Mouse (Mus musculus): ENCODE data around the gene Amer3. TPM values are rescaled to one million over a fixed set of nuclear protein-coding genes. Genes with fewer than 3 reads are reported as not detected.
"Not testable (repeated sequence)": the region's sequence is repeated elsewhere in the genome, so short reads cannot be mapped to it uniquely, and the experiment has no call there.

Gene Amer3
- total RNA-seq, 2 experiments from 2014 or later = 0.53 to 0.54 TPM

DNA sequence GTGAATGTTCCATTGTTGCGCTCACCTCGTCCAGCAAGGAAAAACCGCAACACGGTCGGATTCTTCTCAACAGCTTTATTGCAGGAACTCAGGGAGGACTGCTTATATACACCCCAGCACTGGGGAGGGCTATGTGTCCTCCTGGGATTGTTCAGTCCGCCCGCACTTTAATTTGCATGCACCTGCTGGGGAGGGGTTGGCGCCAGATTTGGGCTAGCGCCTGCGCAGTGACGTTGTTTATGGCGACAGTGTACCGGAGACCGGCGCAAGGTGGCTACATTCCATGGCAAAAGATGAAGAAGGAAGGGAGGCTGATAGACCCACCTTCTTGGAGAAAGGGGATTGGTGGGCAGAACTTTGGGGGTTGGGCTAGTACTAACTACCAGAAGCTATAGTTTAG, 20.5 kb downstream of the Amer3 start:
- DNase-seq (ENCODE audit: low spot score in 2 of 2) = no peak

DNA sequence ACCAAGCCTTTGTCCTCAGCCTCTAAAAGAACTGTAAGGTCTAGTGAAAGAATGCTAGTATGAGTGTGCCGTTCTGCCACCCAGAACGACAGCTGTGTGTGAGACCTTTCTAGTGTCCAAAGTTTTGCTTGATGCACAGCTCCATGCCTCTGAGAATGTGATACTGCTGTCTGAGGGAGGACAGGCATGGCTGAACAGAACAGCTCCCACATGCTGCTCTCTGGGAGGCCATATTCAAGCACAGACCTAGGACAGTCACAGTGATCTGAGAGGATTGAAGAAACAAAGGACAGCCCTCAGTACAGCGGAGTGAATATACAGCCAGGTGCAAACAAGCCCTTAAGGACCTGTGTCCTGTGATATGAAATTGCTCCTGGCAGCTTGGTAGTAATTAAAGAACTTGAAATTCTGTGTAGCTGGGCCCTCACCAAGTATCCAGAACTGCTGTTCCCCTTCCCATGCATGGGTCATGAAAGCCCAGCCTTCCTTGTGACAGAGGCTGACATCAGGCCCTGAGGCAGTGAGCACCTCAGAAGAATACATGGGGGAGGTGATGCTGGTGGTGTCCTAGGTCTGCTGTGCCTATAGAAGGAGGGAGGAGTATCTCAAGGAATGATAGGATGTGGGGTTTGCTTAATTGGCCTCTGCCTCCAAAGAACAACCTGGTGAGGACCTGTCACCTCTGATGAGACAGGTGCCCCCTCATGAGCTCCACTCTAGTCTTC, 22.0 kb downstream of the Amer3 start:
- DNase-seq (ENCODE audit: low spot score in 2 of 2) = no peak

DNA sequence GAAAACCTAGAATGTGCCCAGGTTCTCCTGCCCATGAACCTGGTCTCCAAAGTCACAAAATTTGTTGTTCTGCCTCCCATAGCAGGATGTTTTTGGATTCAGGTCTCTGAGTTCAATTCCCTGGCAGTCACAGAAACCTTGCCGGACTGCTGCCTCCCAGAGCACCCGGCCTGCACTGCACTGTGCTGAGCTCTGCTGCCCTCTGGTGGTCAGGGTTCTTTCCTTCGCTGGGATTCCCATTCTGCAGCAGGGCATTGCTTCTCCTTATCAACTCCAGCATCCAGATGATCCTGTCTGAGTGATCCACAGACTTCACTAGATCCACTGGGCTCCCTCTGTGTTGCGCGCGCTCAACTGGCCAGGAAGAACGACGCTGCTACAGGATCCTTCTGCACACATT, 22.9 kb downstream of the Amer3 start:
- DNase-seq (ENCODE audit: low spot score in 2 of 2) = peak; percentile 53 to 66

DNA sequence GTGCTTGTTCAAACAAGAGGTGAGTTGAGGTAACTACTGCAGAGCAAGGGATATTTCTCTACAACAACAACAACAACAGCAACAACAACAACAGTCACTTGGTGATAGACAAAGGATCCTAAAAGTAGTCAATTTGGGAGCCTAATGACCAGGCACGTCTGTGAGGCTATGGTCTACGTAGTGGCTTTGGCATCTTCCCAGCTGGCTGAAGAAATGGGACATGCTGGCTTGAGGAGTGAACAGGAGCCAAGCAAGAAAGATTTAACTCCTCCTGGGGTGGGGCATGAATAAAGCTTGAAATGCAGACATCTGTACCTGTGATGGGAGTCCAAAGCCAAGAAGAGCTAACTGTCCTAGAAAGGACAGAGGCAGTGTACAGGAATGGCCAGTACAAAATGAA, 34.3 kb downstream of the Amer3 start:
- DNase-seq (ENCODE audit: low spot score in 2 of 2) = no peak

DNA sequence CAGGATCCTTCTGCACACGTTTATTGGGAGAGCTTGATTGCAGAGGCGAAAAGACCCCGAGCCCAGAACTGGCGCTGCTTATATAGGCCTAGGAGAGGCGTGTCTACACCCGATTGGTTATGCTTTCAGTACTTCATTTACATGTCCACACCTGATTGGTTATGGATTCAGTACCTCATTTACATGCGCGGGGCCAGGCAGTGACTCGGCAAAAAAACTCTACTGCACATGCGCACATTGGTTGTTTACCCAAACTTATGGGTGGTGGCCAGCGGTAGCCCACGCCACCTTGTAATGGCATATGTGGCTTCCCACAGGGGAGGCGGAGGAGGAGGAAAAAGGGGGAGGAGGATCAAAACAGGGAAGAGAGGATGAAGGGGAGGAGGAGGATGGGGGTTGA, 40.7 kb downstream of the Amer3 start:
- DNase-seq (ENCODE audit: low spot score in 2 of 2) = not testable (repeated sequence)

DNA sequence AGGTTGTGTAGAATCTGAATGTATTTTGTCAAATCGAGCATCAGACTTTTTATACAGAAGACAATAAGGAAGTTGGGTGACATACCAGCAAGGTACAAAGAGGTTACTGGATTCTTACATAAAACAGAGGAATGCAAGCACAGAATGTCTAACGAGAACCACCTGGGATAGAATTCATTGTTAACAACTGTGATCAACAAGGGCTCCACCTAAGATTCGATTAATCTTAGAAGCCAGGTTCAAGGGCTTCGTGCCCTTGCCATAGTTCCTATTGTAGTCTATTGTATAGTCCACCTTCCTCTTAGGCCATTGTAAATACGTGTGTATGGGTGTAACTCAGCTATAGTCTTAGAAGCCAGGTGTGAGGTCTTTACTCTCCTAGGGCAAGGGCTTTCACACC, 41.3 kb downstream of the Amer3 start:
- not testable (repeated sequence) for DNase-seq (ENCODE audit: low spot score in 2 of 2)

DNA sequence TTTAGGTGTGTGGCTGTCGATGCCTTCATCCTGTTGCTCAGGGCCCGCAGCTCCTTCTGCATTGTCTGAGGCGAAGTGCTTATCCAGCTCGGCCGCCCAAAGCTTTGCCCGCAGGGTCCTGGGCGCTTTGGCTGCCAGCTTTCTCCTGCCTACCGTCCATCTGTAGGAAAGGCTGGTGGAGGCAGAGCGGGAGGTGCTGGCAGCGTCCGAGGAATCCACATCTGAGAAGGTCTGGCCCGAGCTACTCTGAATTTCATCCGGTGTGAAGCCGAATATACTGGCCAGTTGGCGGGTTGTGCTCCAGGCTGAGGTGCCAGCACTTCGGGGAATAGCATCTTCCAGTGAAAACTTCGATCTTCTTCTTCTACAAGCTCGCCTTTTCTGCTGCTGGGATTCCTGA, 56.3 kb downstream of the Amer3 start:
- DNase-seq (ENCODE audit: low spot score in 2 of 2) = no peak

Other genes starting within 250 kb of the Amer3 start
- gene Ccdc115, start 140.0 kb upstream of the Amer3 start, total RNA-seq (2021) = 10 to 100 TPM; 16.0 to 18.0 TPM
- gene Imp4, start 139.8 kb upstream of the Amer3 start, total RNA-seq (2021) = 10 to 100 TPM; 65.2 to 68.7 TPM
- 1 to 10 TPM; 3.1 to 8.9 TPM for gene Ptpn18, start 119.9 kb upstream of the Amer3 start, total RNA-seq (2021)
- gene Prss39, start 81.2 kb upstream of the Amer3 start, total RNA-seq (2021) = not detected
- gene Cfc1, start 44.0 kb upstream of the Amer3 start, total RNA-seq (2021) = not detected
- gene Prss40, start 18.7 kb upstream of the Amer3 start, total RNA-seq (2021) = not detected